Mouse (Mus musculus): Measurements from ENCODE around the gene Smim1. TPM values are rescaled to one million over a fixed set of nuclear protein-coding genes. Genes with fewer than 3 reads are reported as not detected.

Smim1 gene
- total and polyA plus RNA-seq, 2 experiments from 2014 or later: 14.6 to 20.6 TPM

GRCm38 (mm10) chr4:154057696-154058095, 31.7 kb upstream of the Smim1 start:
- H3K9me3 ChIP-seq (ENCODE audit: low read length): no peaks in the 10 kb centered on the region
- H3K27me3 ChIP-seq (ENCODE audit: insufficient read depth, low read length): no peaks in the 10 kb centered on the region
- no peaks in the 10 kb centered on the region for H3K36me3 ChIP-seq (ENCODE audit: insufficient read depth, low read length)
- no peak for TF ChIP-seq CTCF (IDR thresholded peaks at IDR 0.05)
- H3K4me1 ChIP-seq (ENCODE audit: insufficient read depth, low read length): no peaks in the 10 kb centered on the region
- DNase-seq (ENCODE audit: low spot score): no peak
- H3K9ac ChIP-seq (replicated peaks; ENCODE audit: low read length, poor library complexity, severe bottlenecking): no peak overlapping the region
- 68% methylated on average over 4 of the region's 4 CpGs for WGBS
- H3K4me3 ChIP-seq (ENCODE audit: low read depth, low read length): no peak overlapping the region
- no peak overlapping the region for H3K27ac ChIP-seq (ENCODE audit: low read depth, low read length)
- no peak for ATAC-seq (ENCODE audit: low FRiP score)
- H3K4me2 ChIP-seq (ENCODE audit: low read depth, low read length, poor library complexity, severe bottlenecking): no peak overlapping the region

GRCm38 (mm10) chr4:154056661-154057060, 30.6 kb upstream of the Smim1 start:
- 63% methylated on average over 2 of the region's 2 CpGs for WGBS
- Histone ChIP-seq H3K27me3 (ENCODE audit: insufficient read depth, low read length) (no peaks in the 10 kb centered on the region), H3K9ac (replicated peaks; ENCODE audit: low read length, poor library complexity, severe bottlenecking) (no peak overlapping the region), H3K9me3 (ENCODE audit: low read length) (no peaks in the 10 kb centered on the region), H3K4me1 (ENCODE audit: insufficient read depth, low read length) (no peaks in the 10 kb centered on the region), H3K36me3 (ENCODE audit: insufficient read depth, low read length) (no peaks in the 10 kb centered on the region), H3K27ac (ENCODE audit: low read depth, low read length) (no peak overlapping the region), H3K4me2 (ENCODE audit: low read depth, low read length, poor library complexity, severe bottlenecking) (no peak overlapping the region), H3K4me3 (ENCODE audit: low read depth, low read length) (no peak overlapping the region)
- no peak for TF ChIP-seq CTCF (IDR thresholded peaks at IDR 0.05)
- ATAC-seq (ENCODE audit: low FRiP score) (no peak), DNase-seq (ENCODE audit: low spot score) (peak; percentile 15)

GRCm38 (mm10) chr4:154056046-154056445, 30.0 kb upstream of the Smim1 start:
- Histone ChIP-seq H3K27me3 (ENCODE audit: insufficient read depth, low read length) (no peaks in the 10 kb centered on the region), H3K9me3 (ENCODE audit: low read length) (no peaks in the 10 kb centered on the region), H3K9ac (replicated peaks; ENCODE audit: low read length, poor library complexity, severe bottlenecking) (no peak overlapping the region), H3K27ac (ENCODE audit: low read depth, low read length) (no peak overlapping the region), H3K36me3 (ENCODE audit: insufficient read depth, low read length) (no peaks in the 10 kb centered on the region), H3K4me3 (ENCODE audit: low read depth, low read length) (no peak overlapping the region), H3K4me2 (ENCODE audit: low read depth, low read length, poor library complexity, severe bottlenecking) (no peak overlapping the region), H3K4me1 (ENCODE audit: insufficient read depth, low read length) (no peaks in the 10 kb centered on the region)
- ATAC-seq (ENCODE audit: low FRiP score): no peak
- no peak for TF ChIP-seq CTCF (IDR thresholded peaks at IDR 0.05)
- no peak for DNase-seq (ENCODE audit: low spot score)
- 66% methylated on average over 2 of the region's 2 CpGs for WGBS

GRCm38 (mm10) chr4:154055482-154055881, 29.5 kb upstream of the Smim1 start:
- H3K27ac ChIP-seq (ENCODE audit: low read depth, low read length): no peak overlapping the region
- WGBS: 87% methylated on average over 7 of the region's 7 CpGs
- TF ChIP-seq CTCF (IDR thresholded peaks at IDR 0.05): no peak
- no peaks in the 10 kb centered on the region for H3K9me3 ChIP-seq (ENCODE audit: low read length)
- no peaks in the 10 kb centered on the region for H3K4me1 ChIP-seq (ENCODE audit: insufficient read depth, low read length)
- no peak overlapping the region for H3K4me3 ChIP-seq (ENCODE audit: low read depth, low read length)
- no peak overlapping the region for H3K9ac ChIP-seq (replicated peaks; ENCODE audit: low read length, poor library complexity, severe bottlenecking)
- H3K27me3 ChIP-seq (ENCODE audit: insufficient read depth, low read length): no peaks in the 10 kb centered on the region
- no peak overlapping the region for H3K4me2 ChIP-seq (ENCODE audit: low read depth, low read length, poor library complexity, severe bottlenecking)
- ATAC-seq (ENCODE audit: low FRiP score) (no peak), DNase-seq (ENCODE audit: low spot score) (no peak)
- no peaks in the 10 kb centered on the region for H3K36me3 ChIP-seq (ENCODE audit: insufficient read depth, low read length)

- TF ChIP-seq CTCF (IDR thresholded peaks at IDR 0.05): 0 out of 2 replicates have a peak, but pooled peaks have one; percentile 13
- Histone ChIP-seq H3K4me3 (ENCODE audit: low read depth, low read length) (no peak overlapping the region), H3K4me2 (ENCODE audit: low read depth, low read length, poor library complexity, severe bottlenecking) (no peak overlapping the region), H3K9ac (replicated peaks; ENCODE audit: low read length, poor library complexity, severe bottlenecking) (no peak overlapping the region), H3K4me1 (ENCODE audit: insufficient read depth, low read length) (no peaks in the 10 kb centered on the region), H3K27ac (ENCODE audit: low read depth, low read length) (no peak overlapping the region), H3K27me3 (ENCODE audit: insufficient read depth, low read length) (no peaks in the 10 kb centered on the region), H3K36me3 (ENCODE audit: insufficient read depth, low read length) (no peaks in the 10 kb centered on the region), H3K9me3 (ENCODE audit: low read length) (no peaks in the 10 kb centered on the region)
- WGBS: 51% methylated on average over 4 of the region's 4 CpGs
- DNase-seq (ENCODE audit: low spot score): no peak
- ATAC-seq (ENCODE audit: low FRiP score): no peak
These were observed 27.0 kb upstream of the Smim1 start for GRCm38 (mm10) chr4:154053065-154053464.

GRCm38 (mm10) chr4:154051401-154051800, 25.4 kb upstream of the Smim1 start:
- whole genome bisulfite sequencing: 83% methylated on average over 3 of the region's 3 CpGs
- Histone ChIP-seq H3K9ac (replicated peaks; ENCODE audit: low read length, poor library complexity, severe bottlenecking) (no peak overlapping the region), H3K4me3 (ENCODE audit: low read depth, low read length) (no peak overlapping the region), H3K36me3 (ENCODE audit: insufficient read depth, low read length) (no peaks in the 10 kb centered on the region), H3K27ac (ENCODE audit: low read depth, low read length) (no peak overlapping the region), H3K4me2 (ENCODE audit: low read depth, low read length, poor library complexity, severe bottlenecking) (no peak overlapping the region), H3K9me3 (ENCODE audit: low read length) (no peaks in the 10 kb centered on the region), H3K4me1 (ENCODE audit: insufficient read depth, low read length) (no peaks in the 10 kb centered on the region), H3K27me3 (ENCODE audit: insufficient read depth, low read length) (no peaks in the 10 kb centered on the region)
- DNase-seq (ENCODE audit: low spot score): no peak
- no peak for ATAC-seq (ENCODE audit: low FRiP score)
- no peak for TF ChIP-seq CTCF (IDR thresholded peaks at IDR 0.05)
